Mouse (Mus musculus) neural tube, embryonic 15.5 days (tissue): ENCODE measurements at regions not wholly inside any gene's neighbourhood (a gene's known extent, or its start where the extent isn't known, plus 50 kb on each side); places are given as distances from the start of the nearest gene placed in this dataset.
A peak's percentile ranks its signal among the peaks of the same experiment; 100 is the strongest.

Experiments used
- ATAC-seq: fragments of 200-750 bp; cut with Nextera tagmentation; 2 replicates; pipeline ENCODE4 v1.8.0; 2017; ENCODE audit warnings: mild to moderate bottlenecking, moderate TSS enrichment, moderate library complexity; ENCODE audit not compliant: low FRiP score
- H3K27ac ChIP-seq: fragments of 300-500 bp; sonication (generic); replicated peaks from 2 replicates; pipeline ENCODE4 v1.5.1; 2015; ENCODE audit warnings: mild to moderate bottlenecking, inconsistent platforms
- H3K27me3 ChIP-seq: fragments of 300-500 bp; sonication (generic); replicated peaks from 2 replicates; pipeline ENCODE4 v1.6.1; 2015; ENCODE audit warnings: inconsistent platforms
- H3K36me3 ChIP-seq: fragments of 300-500 bp; sonication (generic); 2 replicates; pipeline ENCODE4 v1.6.1; 2015; ENCODE audit warnings: inconsistent platforms
- H3K4me1 ChIP-seq: fragments of 300-500 bp; sonication (generic); 2 replicates; pipeline ENCODE4 v1.6.1; 2015; ENCODE audit warnings: inconsistent platforms
- H3K4me2 ChIP-seq: fragments of 300-500 bp; sonication (generic); 2 replicates; pipeline ENCODE4 v1.6.1; 2015; ENCODE audit warnings: inconsistent platforms, mild to moderate bottlenecking, moderate library complexity
- H3K4me3 ChIP-seq: fragments of 300-500 bp; sonication (generic); replicated peaks from 2 replicates; pipeline ENCODE4 v1.5.1; 2015; ENCODE audit warnings: mild to moderate bottlenecking, inconsistent platforms
- H3K9ac ChIP-seq: fragments of 300-500 bp; sonication (generic); replicated peaks from 2 replicates; pipeline ENCODE4 v1.6.1; 2015; ENCODE audit warnings: mild to moderate bottlenecking, inconsistent platforms
- H3K9me3 ChIP-seq: fragments of 300-500 bp; sonication (generic); replicated peaks from 2 replicates; pipeline ENCODE4 v1.6.1; 2016; ENCODE audit warnings: inconsistent platforms
- WGBS: fragments of 180-500 bp; shearing (Covaris S2); methylation state at CpG from one replicate; pipeline ENCODE4 v1.1.7; 2015; ENCODE audit warnings: mixed read lengths; 5-methylcytosine and 5-hydroxymethylcytosine counted together

GRCm38 (mm10) chr10:109299785-109300184, 289.0 kb upstream of the Syt1 start:
- Histone ChIP-seq H3K36me3 (no peaks in the 10 kb centered on the region), H3K27ac (no peak overlapping the region), H3K9ac (no peak overlapping the region), H3K4me3 (no peak overlapping the region), H3K4me1 (no peaks in the 10 kb centered on the region), H3K27me3 (no peaks in the 10 kb centered on the region), H3K4me2 (no peak overlapping the region), H3K9me3 (no peaks in the 10 kb centered on the region)
- 56% methylated on average over 11 of the region's 11 CpGs for WGBS
- no peak for ATAC-seq

- 77% methylated on average over 10 of the region's 10 CpGs for WGBS
- no peak for ATAC-seq
- no peaks in the 10 kb centered on the region for H3K36me3 ChIP-seq
- H3K9ac ChIP-seq: no peak overlapping the region
- no peak overlapping the region for H3K27ac ChIP-seq
- no peak overlapping the region for H3K4me3 ChIP-seq
- no peaks in the 10 kb centered on the region for H3K4me1 ChIP-seq
- no peak overlapping the region for H3K4me2 ChIP-seq
- no peaks in the 10 kb centered on the region for H3K9me3 ChIP-seq
- H3K27me3 ChIP-seq: no peaks in the 10 kb centered on the region
Observed at GRCm38 (mm10) chr10:109283348-109283747, 272.6 kb upstream of the Syt1 start.

- Histone ChIP-seq H3K4me2 (no peak overlapping the region), H3K27me3 (no peaks in the 10 kb centered on the region), H3K36me3 (no peaks in the 10 kb centered on the region), H3K27ac (no peak overlapping the region), H3K4me1 (no peaks in the 10 kb centered on the region), H3K9ac (no peak overlapping the region), H3K4me3 (no peak overlapping the region), H3K9me3 (no peaks in the 10 kb centered on the region)
- WGBS: 79% methylated on average over 3 of the region's 3 CpGs
- ATAC-seq: no peak
Observed at GRCm38 (mm10) chr10:109249781-109250180, 239.0 kb upstream of the Syt1 start.

GRCm38 (mm10) chr10:109246328-109246727, 235.5 kb upstream of the Syt1 start:
- Histone ChIP-seq H3K4me2 (no peak overlapping the region), H3K36me3 (no peaks in the 10 kb centered on the region), H3K9ac (no peak overlapping the region), H3K9me3 (no peaks in the 10 kb centered on the region), H3K4me1 (no peaks in the 10 kb centered on the region), H3K27ac (no peak overlapping the region), H3K27me3 (no peaks in the 10 kb centered on the region), H3K4me3 (no peak overlapping the region)
- 75% methylated on average over 4 of the region's 4 CpGs for WGBS
- ATAC-seq: no peak

- Histone ChIP-seq H3K27me3 (no peaks in the 10 kb centered on the region), H3K4me2 (no peak overlapping the region), H3K27ac (no peak overlapping the region), H3K9me3 (no peaks in the 10 kb centered on the region), H3K4me1 (no peaks in the 10 kb centered on the region), H3K36me3 (no peaks in the 10 kb centered on the region), H3K9ac (no peak overlapping the region), H3K4me3 (no peak overlapping the region)
- 80% methylated on average over 7 of the region's 7 CpGs for WGBS
- ATAC-seq: no peak
Observed at GRCm38 (mm10) chr10:109237026-109237425, 226.2 kb upstream of the Syt1 start.

- Histone ChIP-seq H3K27ac (no peak overlapping the region), H3K9ac (no peak overlapping the region), H3K27me3 (no peaks in the 10 kb centered on the region), H3K4me2 (no peak overlapping the region), H3K4me3 (no peak overlapping the region), H3K4me1 (no peaks in the 10 kb centered on the region), H3K9me3 (no peaks in the 10 kb centered on the region), H3K36me3 (no peaks in the 10 kb centered on the region)
- ATAC-seq: no peak
- 92% methylated on average over 3 of the region's 3 CpGs for WGBS
Observed at GRCm38 (mm10) chr10:109226989-109227388, 216.2 kb upstream of the Syt1 start.

- Histone ChIP-seq H3K27me3 (no peaks in the 10 kb centered on the region), H3K4me1 (no peaks in the 10 kb centered on the region), H3K4me3 (no peak overlapping the region), H3K36me3 (no peaks in the 10 kb centered on the region), H3K4me2 (no peak overlapping the region), H3K27ac (no peak overlapping the region), H3K9me3 (no peaks in the 10 kb centered on the region), H3K9ac (no peak overlapping the region)
- no peak for ATAC-seq
- WGBS: 73% methylated on average over 8 of the region's 8 CpGs
Observed at GRCm38 (mm10) chr10:109188761-109189503, 178.2 kb upstream of the Syt1 start.

- Histone ChIP-seq H3K36me3 (no peaks in the 10 kb centered on the region), H3K4me2 (no peak overlapping the region), H3K4me3 (no peak overlapping the region), H3K27me3 (no peaks in the 10 kb centered on the region), H3K9ac (no peak overlapping the region), H3K27ac (no peak overlapping the region), H3K9me3 (no peaks in the 10 kb centered on the region), H3K4me1 (no peaks in the 10 kb centered on the region)
- no peak for ATAC-seq
- 70% methylated on average over 4 of the region's 4 CpGs for WGBS
Observed at GRCm38 (mm10) chr10:109188252-109188651, 177.5 kb upstream of the Syt1 start.

- H3K27me3 ChIP-seq: no peaks in the 10 kb centered on the region
- no peak for ATAC-seq
Observed at GRCm38 (mm10) chr10:109185243-109185642, 174.5 kb upstream of the Syt1 start.

GRCm38 (mm10) chr10:109180527-109180926, 169.7 kb upstream of the Syt1 start:
- ATAC-seq: no peak
- H3K36me3 ChIP-seq: no peaks in the 10 kb centered on the region
- no peaks in the 10 kb centered on the region for H3K9me3 ChIP-seq
- H3K9ac ChIP-seq: no peak overlapping the region
- no peaks in the 10 kb centered on the region for H3K4me1 ChIP-seq
- H3K4me3 ChIP-seq: no peak overlapping the region
- no peak overlapping the region for H3K4me2 ChIP-seq
- H3K27me3 ChIP-seq: no peaks in the 10 kb centered on the region
- no peak overlapping the region for H3K27ac ChIP-seq
- 88% methylated on average over 4 of the region's 4 CpGs for WGBS

More at GRCm38 (mm10) chr10:109185243-109185642, 174.5 kb upstream of the Syt1 start:
- Histone ChIP-seq H3K4me3 (no peak overlapping the region), H3K36me3 (no peaks in the 10 kb centered on the region), H3K4me1 (no peaks in the 10 kb centered on the region), H3K9me3 (no peaks in the 10 kb centered on the region), H3K4me2 (no peak overlapping the region), H3K9ac (no peak overlapping the region), H3K27ac (no peak overlapping the region)
- 49% methylated on average over 2 of the region's 2 CpGs for WGBS

GRCm38 (mm10) chr10:109160730-109161129, 149.9 kb upstream of the Syt1 start:
- ATAC-seq: no peak
- Histone ChIP-seq H3K4me3 (no peak overlapping the region), H3K36me3 (no peaks in the 10 kb centered on the region), H3K27me3 (no peaks in the 10 kb centered on the region), H3K9me3 (no peaks in the 10 kb centered on the region), H3K4me2 (no peak overlapping the region), H3K9ac (no peak overlapping the region), H3K27ac (no peak overlapping the region), H3K4me1 (no peaks in the 10 kb centered on the region)
- 92% methylated on average over 1 of the region's 1 CpGs for WGBS

GRCm38 (mm10) chr10:109155768-109156167, 145.0 kb upstream of the Syt1 start:
- Histone ChIP-seq H3K9me3 (no peaks in the 10 kb centered on the region), H3K4me3 (no peak overlapping the region), H3K9ac (no peak overlapping the region), H3K27me3 (no peaks in the 10 kb centered on the region), H3K36me3 (no peaks in the 10 kb centered on the region), H3K27ac (no peak overlapping the region), H3K4me1 (no peaks in the 10 kb centered on the region), H3K4me2 (no peak overlapping the region)
- ATAC-seq: peak; percentile 74
- 51% methylated on average over 5 of the region's 5 CpGs for WGBS
